Mouse (Mus musculus): Measurements from ENCODE around the gene Tex261. TPM values are rescaled to one million over a fixed set of nuclear protein-coding genes. Genes with fewer than 3 reads are reported as not detected.

Gene Tex261
- polyA plus RNA-seq, 2 experiments: 21.6 to 44.2 TPM

- no peak for ATAC-seq (ENCODE audit: insufficient read depth)
- no peak overlapping the region for H3K4me3 ChIP-seq (ENCODE audit: insufficient read depth in 1 of 2, low read depth in 2 of 2, low read length in 2 of 2)
- H3K4me1 ChIP-seq (replicated peaks; ENCODE audit: control insufficient read depth in 2 of 2, insufficient read depth in 2 of 2, low read length in 1 of 2): no peaks in the 10 kb centered on the region
- no peak overlapping the region for H3K9ac ChIP-seq (replicated peaks)
- H3K4me2 ChIP-seq (ENCODE audit: low read depth): no peak overlapping the region
- no peak for DNase-seq (ENCODE audit: low read depth in 3 of 3, low spot score in 3 of 3)
- no peak overlapping the region for H3K27ac ChIP-seq
- TF ChIP-seq CTCF (IDR thresholded peaks at IDR 0.05; ENCODE audit: low read depth) (no peak), EP300 (IDR thresholded peaks at IDR 0.05; ENCODE audit: low read depth) (no peak)
- no peaks in the 10 kb centered on the region for H3K27me3 ChIP-seq (ENCODE audit: control insufficient read depth, insufficient read depth, low read length)
- 41% methylated on average over 2 of the region's 2 CpGs for WGBS (ENCODE audit: insufficient replicate concordance)
- H3K9me3 ChIP-seq (ENCODE audit: control insufficient read depth, low read length): no peaks in the 10 kb centered on the region
- H3K36me3 ChIP-seq (replicated peaks; ENCODE audit: control insufficient read depth, insufficient read depth, low read depth): no peaks in the 10 kb centered on the region
Observed at GRCm38 (mm10) chr6:83745466-83745865, 30.1 kb downstream of the Tex261 start.

GRCm38 (mm10) chr6:83744557-83744956, 31.1 kb downstream of the Tex261 start:
- 50% methylated on average over 5 of the region's 5 CpGs for WGBS (ENCODE audit: insufficient replicate concordance)
- H3K4me1 ChIP-seq (replicated peaks; ENCODE audit: control insufficient read depth in 2 of 2, insufficient read depth in 2 of 2, low read length in 1 of 2): no peaks in the 10 kb centered on the region
- no peak overlapping the region for H3K4me2 ChIP-seq (ENCODE audit: low read depth)
- no peak overlapping the region for H3K4me3 ChIP-seq (ENCODE audit: insufficient read depth in 1 of 2, low read depth in 2 of 2, low read length in 2 of 2)
- no peak for TF ChIP-seq EP300 (IDR thresholded peaks at IDR 0.05; ENCODE audit: low read depth)
- TF ChIP-seq CTCF (IDR thresholded peaks at IDR 0.05; ENCODE audit: low read depth): no peak
- no peaks in the 10 kb centered on the region for H3K9me3 ChIP-seq (ENCODE audit: control insufficient read depth, low read length)
- ATAC-seq (ENCODE audit: insufficient read depth): no peak
- H3K27ac ChIP-seq: no peak overlapping the region
- DNase-seq (ENCODE audit: low read depth in 3 of 3, low spot score in 3 of 3): no peak
- no peak overlapping the region for H3K9ac ChIP-seq (replicated peaks)
- H3K27me3 ChIP-seq (ENCODE audit: control insufficient read depth, insufficient read depth, low read length): no peaks in the 10 kb centered on the region
- H3K36me3 ChIP-seq (replicated peaks; ENCODE audit: control insufficient read depth, insufficient read depth, low read depth): no peaks in the 10 kb centered on the region

DNA sequence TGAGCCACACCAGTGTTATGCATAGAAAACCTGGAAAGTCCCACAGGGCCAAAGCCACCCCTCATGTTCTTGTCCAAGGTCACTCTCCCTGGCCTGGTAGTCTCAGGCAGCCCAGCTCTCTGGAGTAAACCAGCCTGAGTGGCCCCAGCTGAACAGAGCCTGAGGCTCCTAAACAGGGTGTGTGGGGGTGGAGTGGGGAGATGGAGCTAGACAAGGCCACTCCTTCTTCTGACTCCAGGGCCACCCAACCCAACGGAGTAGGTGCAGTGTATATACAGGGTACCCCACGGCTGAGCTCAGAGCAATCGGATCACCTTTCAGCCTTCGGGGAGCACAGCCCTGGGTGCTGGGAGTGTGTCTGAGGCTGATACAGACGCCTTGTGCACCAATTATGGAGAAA, 31.5 kb downstream of the Tex261 start:
- DNase-seq (ENCODE audit: low read depth in 3 of 3, low spot score in 3 of 3) (no peak), ATAC-seq (ENCODE audit: insufficient read depth) (no peak)
- Histone ChIP-seq H3K27me3 (ENCODE audit: control insufficient read depth, insufficient read depth, low read length) (no peaks in the 10 kb centered on the region), H3K36me3 (replicated peaks; ENCODE audit: control insufficient read depth, insufficient read depth, low read depth) (no peaks in the 10 kb centered on the region), H3K27ac (no peak overlapping the region), H3K4me3 (ENCODE audit: insufficient read depth in 1 of 2, low read depth in 2 of 2, low read length in 2 of 2) (no peak overlapping the region), H3K9me3 (ENCODE audit: control insufficient read depth, low read length) (no peaks in the 10 kb centered on the region), H3K4me1 (replicated peaks; ENCODE audit: control insufficient read depth in 2 of 2, insufficient read depth in 2 of 2, low read length in 1 of 2) (no peaks in the 10 kb centered on the region), H3K4me2 (ENCODE audit: low read depth) (no peak overlapping the region), H3K9ac (replicated peaks) (no peak overlapping the region)
- 45% methylated on average over 5 of the region's 5 CpGs for WGBS (ENCODE audit: insufficient replicate concordance)
- no peak for TF ChIP-seq EP300 (IDR thresholded peaks at IDR 0.05; ENCODE audit: low read depth)
- TF ChIP-seq CTCF (IDR thresholded peaks at IDR 0.05; ENCODE audit: low read depth): no peak

DNA sequence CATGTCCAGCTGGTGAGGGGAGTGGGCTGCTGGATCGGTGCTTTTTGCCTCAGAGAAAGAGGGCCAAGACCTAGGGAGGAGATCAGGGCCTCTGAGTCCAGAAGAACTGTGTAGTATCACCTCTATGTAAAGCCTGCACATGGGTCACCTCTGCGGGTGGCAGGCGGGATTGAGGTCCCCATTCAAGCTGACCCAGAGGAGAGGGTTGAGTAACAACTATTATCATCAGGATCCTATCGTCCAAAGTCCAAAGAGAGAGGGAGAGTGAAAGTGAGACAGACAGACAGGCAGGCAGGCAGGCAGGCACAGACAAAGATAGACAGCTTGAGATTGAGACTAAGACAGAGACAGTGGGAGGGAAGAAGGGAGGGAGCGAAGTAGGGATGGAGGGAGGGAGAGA, 32.4 kb downstream of the Tex261 start:
- H3K9me3 ChIP-seq (ENCODE audit: control insufficient read depth, low read length): no peaks in the 10 kb centered on the region
- H3K4me3 ChIP-seq (ENCODE audit: insufficient read depth in 1 of 2, low read depth in 2 of 2, low read length in 2 of 2): no peak overlapping the region
- H3K36me3 ChIP-seq (replicated peaks; ENCODE audit: control insufficient read depth, insufficient read depth, low read depth): no peaks in the 10 kb centered on the region
- ATAC-seq (ENCODE audit: insufficient read depth): no peak; the same call in 1 of the 2 replicates
- no peak for DNase-seq (ENCODE audit: low read depth in 3 of 3, low spot score in 3 of 3)
- no peak for TF ChIP-seq EP300 (IDR thresholded peaks at IDR 0.05; ENCODE audit: low read depth)
- TF ChIP-seq CTCF (IDR thresholded peaks at IDR 0.05; ENCODE audit: low read depth): no peak
- WGBS (ENCODE audit: insufficient replicate concordance): 50% methylated on average over 5 of the region's 5 CpGs
- no peak overlapping the region for H3K4me2 ChIP-seq (ENCODE audit: low read depth)
- no peaks in the 10 kb centered on the region for H3K27me3 ChIP-seq (ENCODE audit: control insufficient read depth, insufficient read depth, low read length)
- H3K9ac ChIP-seq (replicated peaks): no peak overlapping the region
- H3K27ac ChIP-seq: no peak overlapping the region
- no peaks in the 10 kb centered on the region for H3K4me1 ChIP-seq (replicated peaks; ENCODE audit: control insufficient read depth in 2 of 2, insufficient read depth in 2 of 2, low read length in 1 of 2)

DNA sequence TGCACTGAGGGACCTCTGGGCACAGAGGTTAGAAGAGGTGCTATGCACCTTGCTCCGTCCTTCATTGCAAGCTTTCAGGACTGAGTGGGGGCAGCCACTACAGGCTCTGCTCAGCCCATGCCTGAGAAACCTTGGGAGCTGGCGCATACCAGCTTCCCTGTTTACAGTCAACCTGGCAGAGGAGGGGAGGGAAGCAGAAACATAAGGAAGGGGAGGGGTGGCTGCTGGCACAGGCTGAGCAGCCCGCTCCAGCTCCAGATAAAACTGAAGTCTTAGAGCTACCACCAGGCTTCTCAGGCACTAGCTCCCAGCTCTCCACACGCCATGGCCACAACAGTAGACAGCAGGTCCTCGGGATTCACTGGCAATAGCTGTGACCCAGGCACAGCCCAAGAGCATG, 32.9 kb downstream of the Tex261 start, which contains the start of gene Atp6v1b1:
Gene Atp6v1b1 (plus strand): TSS at position 230 of the 400 bp plus-strand sequence.
- H3K4me2 ChIP-seq (ENCODE audit: low read depth): no peak within 1 kb of the TSS
- no peak for ATAC-seq (ENCODE audit: insufficient read depth)
- no peak within 1 kb of the TSS for H3K9ac ChIP-seq (replicated peaks)
- no peaks in the 10 kb centered on the region for H3K9me3 ChIP-seq (ENCODE audit: control insufficient read depth, low read length)
- no peaks in the 10 kb centered on the region for H3K4me1 ChIP-seq (replicated peaks; ENCODE audit: control insufficient read depth in 2 of 2, insufficient read depth in 2 of 2, low read length in 1 of 2)
- no peaks in the 10 kb centered on the region for H3K36me3 ChIP-seq (replicated peaks; ENCODE audit: control insufficient read depth, insufficient read depth, low read depth)
- H3K4me3 ChIP-seq (ENCODE audit: insufficient read depth in 1 of 2, low read depth in 2 of 2, low read length in 2 of 2): no peak within 1 kb of the TSS
- no peak for TF ChIP-seq EP300 (IDR thresholded peaks at IDR 0.05; ENCODE audit: low read depth)
- no peak for TF ChIP-seq CTCF (IDR thresholded peaks at IDR 0.05; ENCODE audit: low read depth)
- DNase-seq (ENCODE audit: low read depth in 3 of 3, low spot score in 3 of 3): no peak
- no peaks in the 10 kb centered on the region for H3K27me3 ChIP-seq (ENCODE audit: control insufficient read depth, insufficient read depth, low read length)
- 32% methylated on average over 5 of the region's 5 CpGs for WGBS (ENCODE audit: insufficient replicate concordance)
- no peak within 1 kb of the TSS for H3K27ac ChIP-seq

Measured in liver, embryonic 14.5 days (tissue).